Mouse (Mus musculus): ENCODE data around the gene Ereg.

- TF ChIP-seq CTCF (IDR thresholded peaks at IDR 0.05; ENCODE audit: low read depth, low read length) (no peak), EP300 (IDR thresholded peaks at IDR 0.05; ENCODE audit: insufficient read depth, low read depth, low read length) (no peak), POLR2A (IDR thresholded peaks at IDR 0.05; ENCODE audit: insufficient read depth, low read length) (no peak)
Measured at GRCm38 (mm10) chr5:91097911-91098614, 23.6 kb downstream of the Ereg start.

All from ES-Bruce4 (cell line).